Mouse (Mus musculus) midbrain, postnatal 0 days (tissue): ENCODE results near the gene Tgfbr1. TPM values are rescaled to one million over a fixed set of nuclear protein-coding genes. Genes with fewer than 3 reads are reported as not detected.
"Not testable (repeated sequence)": the region's sequence is repeated elsewhere in the genome, so short reads cannot be mapped to it uniquely, and the experiment has no call there.

Experiments
- ATAC-seq: fragments of 200-750 bp; cut with Nextera tagmentation; 2 replicates; pipeline ENCODE4 v1.8.0; 2017; ENCODE audit warnings: moderate number of reproducible peaks, mild to moderate bottlenecking, moderate TSS enrichment, moderate library complexity; ENCODE audit not compliant: low FRiP score
- DNase-seq: peaks from one replicate; pipeline ENCODE4 v3.0.0-alpha.2; 2015; ENCODE audit warnings: low spot score
- H3K27ac ChIP-seq: fragments of 300-500 bp; sonication (generic); 2 replicates; pipeline ENCODE4 v1.5.1; 2014; ENCODE audit warnings: low read depth, mild to moderate bottlenecking, low read length, mixed read lengths
- H3K27me3 ChIP-seq: fragments of 300-500 bp; sonication (generic); 2 replicates; pipeline ENCODE4 v1.6.1; 2014; ENCODE audit warnings: low read length, control low read depth, mixed read lengths; ENCODE audit not compliant: insufficient read depth
- H3K36me3 ChIP-seq: fragments of 300-500 bp; sonication (generic); 2 replicates; pipeline ENCODE4 v1.6.1; 2014; ENCODE audit warnings: low read length, control low read depth, mixed read lengths; ENCODE audit not compliant: insufficient read depth
- H3K4me1 ChIP-seq: fragments of 300-500 bp; sonication (generic); 2 replicates; pipeline ENCODE4 v1.6.1; 2014; ENCODE audit warnings: mild to moderate bottlenecking, control low read depth, antibody characterized with exemption, low read length, mixed read lengths; ENCODE audit not compliant: insufficient read depth
- H3K4me2 ChIP-seq: fragments of 300-500 bp; sonication (generic); 2 replicates; pipeline ENCODE4 v1.6.1; 2014; ENCODE audit warnings: low read depth, mild to moderate bottlenecking, low read length, mixed read lengths; ENCODE audit not compliant: poor library complexity, severe bottlenecking
- H3K4me3 ChIP-seq: fragments of 300-500 bp; sonication (generic); 2 replicates; pipeline ENCODE4 v1.5.1; 2014; ENCODE audit warnings: low read depth, mild to moderate bottlenecking, low read length, moderate library complexity
- H3K9ac ChIP-seq: fragments of 300-500 bp; sonication (generic); replicated peaks from 2 replicates; pipeline ENCODE4 v1.6.1; 2014; ENCODE audit warnings: mild to moderate bottlenecking, low read length, moderate library complexity, mixed read lengths; ENCODE audit not compliant: poor library complexity, severe bottlenecking
- H3K9me3 ChIP-seq: fragments of 300-500 bp; sonication (generic); 2 replicates; pipeline ENCODE4 v1.6.1; 2016; ENCODE audit warnings: low read length, control low read depth
- CTCF ChIP-seq: IDR thresholded peaks from 2 replicates; pipeline ENCODE4 v1.5.1; 2016; ENCODE audit warnings: antibody characterized with exemption, mild to moderate bottlenecking
- WGBS: fragments of 180-500 bp; shearing (Covaris S2); extraction: QIAGEN DNeasy Blood & Tissue Kit; methylation state at CpG from one replicate; pipeline ENCODE4 v1.1.7; 2014; 5-methylcytosine and 5-hydroxymethylcytosine counted together
- polyA plus RNA-seq: library from polyadenylated mRNA; unstranded; fragments of >200 nt; fragmentation: Nextera tagmentation; extraction: Ambion mirVana; gene quantifications from 2 replicates; pipeline ENCODE4 v1.2.1, GENCODE M21; 2015
- total RNA-seq: library from RNA; depleted of rRNA; stranded (reverse); fragments of >200 nt; gene quantifications from 2 replicates; pipeline ENCODE4 v1.2.3, GENCODE M21; 2014

The Tgfbr1 gene
- total and polyA plus RNA-seq, 2 experiments from 2014 or later = 16.1 to 30.7 TPM

DNA sequence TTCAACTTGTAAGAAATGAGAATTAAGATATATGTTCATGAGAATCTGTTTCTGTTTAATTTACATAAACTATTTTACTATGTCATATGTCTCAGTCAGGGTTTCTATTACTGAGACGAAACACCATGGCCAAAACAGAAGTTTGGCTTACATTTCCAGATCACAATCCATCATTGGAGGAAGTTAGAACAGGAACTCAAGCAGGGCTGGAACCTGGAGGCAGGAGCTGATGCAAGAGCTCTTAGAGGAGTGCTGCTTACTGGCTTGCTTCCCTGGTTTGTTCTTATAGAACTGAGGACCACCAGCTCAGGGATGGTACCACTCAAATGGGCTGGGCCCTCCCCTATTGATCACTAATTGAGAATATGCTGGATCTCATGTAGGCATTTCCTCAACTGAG is 25.7 kb downstream of the Tgfbr1 start:
- no peak overlapping the region for H3K27ac ChIP-seq
- H3K27me3 ChIP-seq = no peaks in the 10 kb centered on the region
- H3K9ac ChIP-seq = no peak overlapping the region
- ATAC-seq (no peak), DNase-seq (no peak)
- H3K9me3 ChIP-seq = no peaks in the 10 kb centered on the region
- no peaks in the 10 kb centered on the region for H3K4me1 ChIP-seq
- TF ChIP-seq CTCF = no peak
- 87% methylated on average over 1 of the region's 1 CpGs for WGBS
- no peak overlapping the region for H3K4me2 ChIP-seq
- H3K36me3 ChIP-seq = no peaks in the 10 kb centered on the region
- no peak overlapping the region for H3K4me3 ChIP-seq

DNA sequence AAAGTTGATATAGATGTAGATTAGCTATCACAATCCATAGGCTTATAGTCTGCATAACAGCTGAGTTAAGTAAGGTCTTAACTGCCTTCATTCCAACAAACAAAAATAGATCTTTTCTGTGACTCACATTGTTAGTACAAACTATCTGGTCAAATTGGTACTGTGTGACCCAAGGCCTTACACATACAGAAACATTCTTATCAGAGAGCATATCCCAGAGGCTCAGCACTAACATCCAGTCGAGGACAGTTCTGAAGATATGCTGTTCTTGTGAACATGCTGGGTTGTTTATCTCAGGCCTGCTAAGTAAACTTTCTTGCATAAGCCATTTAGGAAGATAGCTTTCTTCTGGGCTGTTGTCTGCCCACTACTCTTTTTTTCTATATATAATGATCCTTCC is 29.4 kb downstream of the Tgfbr1 start:
- no peak for ATAC-seq
- H3K9ac ChIP-seq = no peak overlapping the region
- no peaks in the 10 kb centered on the region for H3K9me3 ChIP-seq
- no peak for DNase-seq
- TF ChIP-seq CTCF = no peak
- H3K4me3 ChIP-seq = no peak overlapping the region
- no peaks in the 10 kb centered on the region for H3K4me1 ChIP-seq
- H3K27ac ChIP-seq = no peak overlapping the region
- no peaks in the 10 kb centered on the region for H3K36me3 ChIP-seq
- 96% methylated on average over 1 of the region's 1 CpGs for WGBS
- H3K4me2 ChIP-seq = no peak overlapping the region
- H3K27me3 ChIP-seq = no peaks in the 10 kb centered on the region

DNA sequence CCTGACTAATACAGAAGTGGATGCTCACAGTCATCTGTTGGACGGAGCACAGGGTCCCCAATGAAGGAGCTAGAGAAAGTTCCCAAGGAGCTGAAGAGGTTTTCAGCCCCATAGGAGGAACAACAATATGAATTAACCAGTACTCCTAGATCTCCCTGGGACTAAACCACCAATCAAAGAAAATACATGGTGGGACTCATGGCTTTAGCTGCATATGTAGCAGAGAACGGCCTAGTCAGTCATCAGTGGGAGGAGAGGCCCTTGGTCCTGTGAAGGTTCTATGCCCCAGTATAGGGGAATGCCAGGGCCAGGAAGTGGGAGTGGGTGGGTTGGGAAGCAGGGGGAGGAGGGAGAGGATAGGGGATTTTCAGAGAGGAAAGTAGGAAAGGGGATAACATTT is 38.9 kb downstream of the Tgfbr1 start:
- not testable (repeated sequence) for DNase-seq, H3K27me3 ChIP-seq, H3K4me2 ChIP-seq, ATAC-seq, H3K4me1 ChIP-seq, H3K9me3 ChIP-seq, H3K4me3 ChIP-seq, H3K9ac ChIP-seq, H3K27ac ChIP-seq, H3K36me3 ChIP-seq
- 100% methylated on average over 2 of the region's 2 CpGs for WGBS

DNA sequence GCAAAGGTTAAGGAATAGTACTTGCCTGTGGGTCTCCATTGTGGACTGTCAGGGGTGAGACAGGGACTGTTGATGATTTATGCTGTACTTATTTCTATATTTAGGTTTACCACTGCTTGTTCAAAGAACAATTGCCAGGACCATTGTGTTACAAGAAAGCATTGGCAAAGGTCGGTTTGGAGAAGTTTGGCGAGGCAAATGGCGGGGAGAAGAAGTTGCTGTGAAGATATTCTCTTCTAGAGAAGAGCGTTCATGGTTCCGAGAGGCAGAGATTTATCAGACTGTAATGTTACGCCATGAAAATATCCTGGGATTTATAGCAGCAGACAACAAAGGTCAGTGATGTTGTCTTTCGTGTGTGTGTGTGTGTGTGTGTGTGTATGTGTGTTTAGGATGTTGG is 43.2 kb downstream of the Tgfbr1 start:
- no peaks in the 10 kb centered on the region for H3K9me3 ChIP-seq
- no peak for ATAC-seq
- H3K4me3 ChIP-seq = no peak overlapping the region
- H3K4me1 ChIP-seq = no peaks in the 10 kb centered on the region
- H3K27me3 ChIP-seq = no peaks in the 10 kb centered on the region
- H3K27ac ChIP-seq = no peak overlapping the region
- WGBS = 96% methylated on average over 7 of the region's 7 CpGs
- H3K9ac ChIP-seq = no peak overlapping the region
- 0 out of 2 replicates have a peak, but pooled peaks cover 8% of the 10 kb centered on the region for H3K36me3 ChIP-seq
- no peak for TF ChIP-seq CTCF
- no peak overlapping the region for H3K4me2 ChIP-seq
- no peak for DNase-seq

DNA sequence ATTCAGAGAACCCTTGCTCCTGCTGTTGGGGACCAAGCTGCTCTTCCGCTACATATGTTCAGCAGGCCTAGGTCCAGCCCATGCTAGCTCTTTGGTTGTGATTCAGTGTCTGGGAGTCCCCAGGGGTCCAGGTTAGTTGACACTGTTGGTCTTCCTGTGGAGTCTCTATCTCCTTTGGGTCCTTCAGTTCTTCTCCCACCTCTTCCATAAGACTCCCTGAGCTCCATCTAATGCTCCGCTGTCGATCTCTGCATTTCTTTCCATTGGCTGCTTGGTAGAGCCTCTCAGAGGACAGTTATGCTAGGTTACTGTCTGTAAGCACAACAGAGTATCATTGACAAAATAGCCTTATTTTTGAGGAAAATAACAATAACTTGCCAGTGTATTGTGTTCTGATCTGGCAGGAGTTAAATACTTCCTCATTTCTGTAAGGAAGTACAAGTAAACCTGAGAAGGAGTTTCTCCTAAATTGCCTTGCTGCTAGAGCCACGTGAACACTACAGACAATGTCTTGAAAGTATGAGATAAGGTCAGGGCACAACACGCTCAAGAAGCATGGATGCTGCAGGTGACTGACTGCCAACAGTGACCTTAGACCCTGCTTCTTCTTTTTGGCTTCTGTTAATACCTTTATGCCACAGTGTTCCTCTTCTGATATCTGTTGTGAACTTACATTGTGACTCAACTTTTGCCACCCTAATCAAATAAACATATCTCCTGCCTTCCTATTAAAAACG is 45.1 kb downstream of the Tgfbr1 start:
- H3K9ac ChIP-seq = no peak overlapping the region
- TF ChIP-seq CTCF = no peak
- ATAC-seq (no peak), DNase-seq (no peak)
- H3K36me3 ChIP-seq = 0 out of 2 replicates have a peak, but pooled peaks cover 8% of the 10 kb centered on the region
- H3K27me3 ChIP-seq = no peaks in the 10 kb centered on the region
- H3K27ac ChIP-seq = no peak overlapping the region
- H3K4me3 ChIP-seq = no peak overlapping the region
- WGBS = 95% methylated on average over 6 of the region's 6 CpGs
- no peak overlapping the region for H3K4me2 ChIP-seq
- H3K9me3 ChIP-seq = no peaks in the 10 kb centered on the region
- no peaks in the 10 kb centered on the region for H3K4me1 ChIP-seq

DNA sequence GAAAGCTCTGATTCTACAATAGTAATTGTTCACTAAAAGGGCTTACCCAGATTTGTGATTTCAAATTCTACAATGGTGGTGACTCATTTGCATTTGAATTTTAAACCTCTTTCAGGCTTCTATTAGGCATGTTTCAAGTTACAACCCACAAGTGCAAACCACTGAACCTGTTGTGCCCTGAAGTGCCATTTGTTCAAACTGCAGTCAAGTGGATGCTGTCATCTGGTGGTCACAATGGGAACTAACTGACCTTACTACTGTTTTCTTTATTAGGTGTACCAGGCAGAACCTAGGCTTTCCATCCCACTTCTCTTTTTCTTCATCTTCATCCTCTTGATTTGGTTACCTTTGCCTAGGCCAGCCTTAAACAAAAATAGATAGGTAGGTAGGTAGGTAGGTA is 46.8 kb downstream of the Tgfbr1 start:
- no peak for ATAC-seq
- no peak overlapping the region for H3K4me3 ChIP-seq
- peak; percentile 91 for TF ChIP-seq CTCF
- H3K4me2 ChIP-seq = no peak overlapping the region
- H3K27ac ChIP-seq = no peak overlapping the region
- peak; percentile 67 for DNase-seq
- H3K9ac ChIP-seq = no peak overlapping the region
- H3K4me1 ChIP-seq = no peaks in the 10 kb centered on the region
- no peaks in the 10 kb centered on the region for H3K9me3 ChIP-seq
- H3K27me3 ChIP-seq = no peaks in the 10 kb centered on the region
- 0 out of 2 replicates have a peak, but pooled peaks cover 8% of the 10 kb centered on the region for H3K36me3 ChIP-seq
